Mouse (Mus musculus): ENCODE results near the gene Hspa2. TPM values are rescaled to one million over a fixed set of nuclear protein-coding genes. Genes with fewer than 3 reads are reported as not detected.

The Hspa2 gene
- 4.7 and 5.7 TPM in 2 replicates for polyA plus RNA-seq (2014; fragmentation: Nextera tagmentation; extraction: Ambion mirVana)

GRCm38 (mm10) chr12:76403886-76404537 is at the start of gene Hspa2:
Gene Hspa2, plus strand, starts transcription at chr12:76404176.
- H3K4me1 ChIP-seq (ENCODE audit: control insufficient read depth, insufficient read depth, low read length) = peaks cover 10% of the 10 kb centered on the region
- H3K4me2 ChIP-seq (ENCODE audit: low read depth, low read length) = peak within 1 kb of the TSS; percentile 80
- peak within 1 kb of the TSS; percentile 56; the same call in 1 of the 2 replicates for H3K9ac ChIP-seq (replicated peaks; ENCODE audit: low read depth, low read length)
- ATAC-seq (ENCODE audit: low read depth) = peak; percentile 97
- H3K27me3 ChIP-seq (ENCODE audit: control insufficient read depth, insufficient read depth, low read length) = peaks cover 27% of the 10 kb centered on the region
- peak within 1 kb of the TSS; percentile 84 for H3K27ac ChIP-seq (ENCODE audit: low read depth, low read length)
- under 1% methylated on average over 54 of the region's 54 CpGs for WGBS
- H3K4me3 ChIP-seq (ENCODE audit: low read depth, low read length) = peak within 1 kb of the TSS; percentile 67
- H3K9me3 ChIP-seq (ENCODE audit: control insufficient read depth, low read length) = no peaks in the 10 kb centered on the region
- no peaks in the 10 kb centered on the region for H3K36me3 ChIP-seq (ENCODE audit: control insufficient read depth, insufficient read depth, low read length)

GRCm38 (mm10) chr12:76360868-76361267 is 43.1 kb upstream of the Hspa2 start:
- H3K4me2 ChIP-seq (ENCODE audit: low read depth, low read length) = no peak overlapping the region
- H3K27ac ChIP-seq (ENCODE audit: low read depth, low read length) = no peak overlapping the region
- no peak overlapping the region for H3K9ac ChIP-seq (replicated peaks; ENCODE audit: low read depth, low read length)
- no peaks in the 10 kb centered on the region for H3K36me3 ChIP-seq (ENCODE audit: control insufficient read depth, insufficient read depth, low read length)
- H3K4me3 ChIP-seq (ENCODE audit: low read depth, low read length) = no peak overlapping the region
- H3K27me3 ChIP-seq (ENCODE audit: control insufficient read depth, insufficient read depth, low read length) = no peaks in the 10 kb centered on the region
- no peaks in the 10 kb centered on the region for H3K4me1 ChIP-seq (ENCODE audit: control insufficient read depth, insufficient read depth, low read length)
- ATAC-seq (ENCODE audit: low read depth) = no peak
- WGBS = 28% methylated on average over 1 of the region's 1 CpGs
- no peaks in the 10 kb centered on the region for H3K9me3 ChIP-seq (ENCODE audit: control insufficient read depth, low read length)

GRCm38 (mm10) chr12:76361405-76362302 is 42.3 kb upstream of the Hspa2 start:
- no peaks in the 10 kb centered on the region for H3K36me3 ChIP-seq (ENCODE audit: control insufficient read depth, insufficient read depth, low read length)
- no peak overlapping the region for H3K4me3 ChIP-seq (ENCODE audit: low read depth, low read length)
- no peak overlapping the region for H3K4me2 ChIP-seq (ENCODE audit: low read depth, low read length)
- H3K9me3 ChIP-seq (ENCODE audit: control insufficient read depth, low read length) = no peaks in the 10 kb centered on the region
- H3K27me3 ChIP-seq (ENCODE audit: control insufficient read depth, insufficient read depth, low read length) = no peaks in the 10 kb centered on the region
- no peak for ATAC-seq (ENCODE audit: low read depth)
- H3K27ac ChIP-seq (ENCODE audit: low read depth, low read length) = no peak overlapping the region
- H3K9ac ChIP-seq (replicated peaks; ENCODE audit: low read depth, low read length) = no peak overlapping the region
- 65% methylated on average over 9 of the region's 9 CpGs for WGBS
- H3K4me1 ChIP-seq (ENCODE audit: control insufficient read depth, insufficient read depth, low read length) = no peaks in the 10 kb centered on the region

- no peaks in the 10 kb centered on the region for H3K9me3 ChIP-seq (ENCODE audit: control insufficient read depth, low read length)
- no peaks in the 10 kb centered on the region for H3K36me3 ChIP-seq (ENCODE audit: control insufficient read depth, insufficient read depth, low read length)
- no peaks in the 10 kb centered on the region for H3K27me3 ChIP-seq (ENCODE audit: control insufficient read depth, insufficient read depth, low read length)
- WGBS = 88% methylated on average over 9 of the region's 9 CpGs
- no peak overlapping the region for H3K4me2 ChIP-seq (ENCODE audit: low read depth, low read length)
- H3K27ac ChIP-seq (ENCODE audit: low read depth, low read length) = no peak overlapping the region
- H3K9ac ChIP-seq (replicated peaks; ENCODE audit: low read depth, low read length) = no peak overlapping the region
- no peak for ATAC-seq (ENCODE audit: low read depth)
- no peak overlapping the region for H3K4me3 ChIP-seq (ENCODE audit: low read depth, low read length)
- peaks cover 5% of the 10 kb centered on the region; the same call in 1 of the 2 replicates for H3K4me1 ChIP-seq (ENCODE audit: control insufficient read depth, insufficient read depth, low read length)
Observed at GRCm38 (mm10) chr12:76362303-76362676, 41.7 kb upstream of the Hspa2 start.

- Histone ChIP-seq H3K9me3 (ENCODE audit: control insufficient read depth, low read length) (no peaks in the 10 kb centered on the region), H3K4me3 (ENCODE audit: low read depth, low read length) (no peak overlapping the region), H3K27ac (ENCODE audit: low read depth, low read length) (no peak overlapping the region), H3K9ac (replicated peaks; ENCODE audit: low read depth, low read length) (no peak overlapping the region), H3K27me3 (ENCODE audit: control insufficient read depth, insufficient read depth, low read length) (no peaks in the 10 kb centered on the region), H3K4me2 (ENCODE audit: low read depth, low read length) (no peak overlapping the region), H3K4me1 (ENCODE audit: control insufficient read depth, insufficient read depth, low read length) (peaks cover 19% of the 10 kb centered on the region), H3K36me3 (ENCODE audit: control insufficient read depth, insufficient read depth, low read length) (no peaks in the 10 kb centered on the region)
- WGBS = 86% methylated on average over 3 of the region's 3 CpGs
- ATAC-seq (ENCODE audit: low read depth) = no peak
Observed at GRCm38 (mm10) chr12:76366276-76366675, 37.7 kb upstream of the Hspa2 start.

- ATAC-seq (ENCODE audit: low read depth) = no peak
- Histone ChIP-seq H3K27ac (ENCODE audit: low read depth, low read length) (0 out of 2 replicates have a peak overlapping the region, but pooled peaks have one; percentile 4), H3K4me3 (ENCODE audit: low read depth, low read length) (no peak overlapping the region), H3K27me3 (ENCODE audit: control insufficient read depth, insufficient read depth, low read length) (no peaks in the 10 kb centered on the region), H3K4me2 (ENCODE audit: low read depth, low read length) (peak overlapping the region; percentile 76), H3K4me1 (ENCODE audit: control insufficient read depth, insufficient read depth, low read length) (peaks cover 29% of the 10 kb centered on the region), H3K36me3 (ENCODE audit: control insufficient read depth, insufficient read depth, low read length) (no peaks in the 10 kb centered on the region), H3K9ac (replicated peaks; ENCODE audit: low read depth, low read length) (0 out of 2 replicates have a peak overlapping the region, but pooled peaks have one; percentile 97), H3K9me3 (ENCODE audit: control insufficient read depth, low read length) (no peaks in the 10 kb centered on the region)
- 17% methylated on average over 14 of the region's 14 CpGs for WGBS
Observed at GRCm38 (mm10) chr12:76367096-76367995, 36.6 kb upstream of the Hspa2 start.

- WGBS = 3% methylated on average over 9 of the region's 9 CpGs
Observed at GRCm38 (mm10) chr12:76368201-76368789, 35.7 kb upstream of the Hspa2 start.

GRCm38 (mm10) chr12:76368790-76369205 is 35.2 kb upstream of the Hspa2 start:
- peak overlapping the region; percentile 90 for H3K4me3 ChIP-seq (ENCODE audit: low read depth, low read length)
- peak; percentile 48 for ATAC-seq (ENCODE audit: low read depth)
- no peaks in the 10 kb centered on the region for H3K27me3 ChIP-seq (ENCODE audit: control insufficient read depth, insufficient read depth, low read length)
- peaks cover 29% of the 10 kb centered on the region for H3K4me1 ChIP-seq (ENCODE audit: control insufficient read depth, insufficient read depth, low read length)
- H3K4me2 ChIP-seq (ENCODE audit: low read depth, low read length) = peak overlapping the region; percentile 76
- WGBS = under 1% methylated on average over 26 of the region's 26 CpGs
- H3K36me3 ChIP-seq (ENCODE audit: control insufficient read depth, insufficient read depth, low read length) = no peaks in the 10 kb centered on the region
- no peaks in the 10 kb centered on the region for H3K9me3 ChIP-seq (ENCODE audit: control insufficient read depth, low read length)
- peak overlapping the region; percentile 98 for H3K27ac ChIP-seq (ENCODE audit: low read depth, low read length)
- peak overlapping the region; percentile 97 for H3K9ac ChIP-seq (replicated peaks; ENCODE audit: low read depth, low read length)

More at GRCm38 (mm10) chr12:76368201-76368789, 35.7 kb upstream of the Hspa2 start:
- H3K27me3 ChIP-seq (ENCODE audit: control insufficient read depth, insufficient read depth, low read length) = no peaks in the 10 kb centered on the region
- peak overlapping the region; percentile 90 for H3K4me3 ChIP-seq (ENCODE audit: low read depth, low read length)
- H3K9ac ChIP-seq (replicated peaks; ENCODE audit: low read depth, low read length) = peak overlapping the region; percentile 97
- peak overlapping the region; percentile 76 for H3K4me2 ChIP-seq (ENCODE audit: low read depth, low read length)
- peaks cover 29% of the 10 kb centered on the region for H3K4me1 ChIP-seq (ENCODE audit: control insufficient read depth, insufficient read depth, low read length)
- H3K36me3 ChIP-seq (ENCODE audit: control insufficient read depth, insufficient read depth, low read length) = no peaks in the 10 kb centered on the region
- H3K9me3 ChIP-seq (ENCODE audit: control insufficient read depth, low read length) = no peaks in the 10 kb centered on the region
- peak overlapping the region; percentile 98 for H3K27ac ChIP-seq (ENCODE audit: low read depth, low read length)
- ATAC-seq (ENCODE audit: low read depth) = no peak
